Mouse (Mus musculus) bone marrow, adult 2 months (tissue): ENCODE measurements around the gene Cars2. TPM values are rescaled to one million over a fixed set of nuclear protein-coding genes. Genes with fewer than 3 reads are reported as not detected.
"Not testable (repeated sequence)": the region's sequence is repeated elsewhere in the genome, so short reads cannot be mapped to it uniquely, and the experiment has no call there.

ENCODE experiments used
- H3K27ac ChIP-seq: fragments of 200-500 bp; 2 replicates; pipeline ENCODE4 v1.5.1; 2012; ENCODE audit warnings: low read depth, mild to moderate bottlenecking, control low read depth, inconsistent platforms, low read length; ENCODE audit not compliant: control insufficient read depth, poor library complexity, insufficient read depth
- H3K4me1 ChIP-seq: fragments of 200-500 bp; 2 replicates; pipeline ENCODE4 v1.6.1; 2011; ENCODE audit warnings: low read length; ENCODE audit not compliant: control insufficient read depth, insufficient read depth
- H3K4me3 ChIP-seq: fragments of 200-500 bp; replicated peaks from 2 replicates; pipeline ENCODE3; 2011; ENCODE audit warnings: mild to moderate bottlenecking, low read depth, low read length, control low read depth; ENCODE audit not compliant: control insufficient read depth
- CTCF ChIP-seq: fragments of 200-500 bp; IDR thresholded peaks from 2 replicates; pipeline ENCODE4 v1.5.1; 2011; ENCODE audit warnings: low read length, control low read depth; ENCODE audit not compliant: control insufficient read depth, insufficient read depth
- POLR2A ChIP-seq: fragments of 200-500 bp; IDR thresholded peaks from 2 replicates; pipeline ENCODE4 v1.6.1; 2011; ENCODE audit warnings: low read depth, mild to moderate bottlenecking, control low read depth, low read length, borderline replicate concordance; ENCODE audit not compliant: control insufficient read depth
- WGBS: fragments of 180-500 bp; shearing (Covaris S2); methylation state at CpG from one replicate; pipeline ENCODE4 v1.1.7; 2018; 5-methylcytosine and 5-hydroxymethylcytosine counted together
- polyA plus RNA-seq: library from polyadenylated mRNA; stranded (reverse); fragments of >200 nt; gene quantifications from 2 replicates; pipeline ENCODE4 v1.2.4, GENCODE M21; 2011; ENCODE audit warnings: low replicate concordance; ENCODE audit not compliant: missing spikeins, insufficient read depth, insufficient read length

Gene Cars2
- polyA plus RNA-seq, 1 experiment = 32.7 TPM

GRCm38 (mm10) chr8:11560220-11560619 is 9.6 kb upstream of the Cars2 start:
- no peak for TF ChIP-seq CTCF
- H3K27ac ChIP-seq = no peak overlapping the region
- 84% methylated on average over 9 of the region's 9 CpGs for WGBS
- no peak overlapping the region for H3K4me3 ChIP-seq
- no peaks in the 10 kb centered on the region; the same call in 1 of the 2 replicates for H3K4me1 ChIP-seq

GRCm38 (mm10) chr8:11559511-11559910 is 8.9 kb upstream of the Cars2 start:
- H3K4me1 ChIP-seq = no peaks in the 10 kb centered on the region; the same call in 1 of the 2 replicates
- TF ChIP-seq CTCF = no peak
- TF ChIP-seq POLR2A = no peak
- 59% methylated on average over 3 of the region's 3 CpGs for WGBS
- H3K4me3 ChIP-seq = no peak overlapping the region
- no peak overlapping the region for H3K27ac ChIP-seq

- TF ChIP-seq POLR2A (peak; percentile 100), CTCF (no peak)
- under 1% methylated on average over 67 of the region's 67 CpGs for WGBS
- Histone ChIP-seq H3K27ac (peak overlapping the region; percentile 89), H3K4me3 (peak overlapping the region; percentile 100), H3K4me1 (no peaks in the 10 kb centered on the region; the same call in 1 of the 2 replicates)
These were observed 7.4 kb upstream of the Cars2 start for GRCm38 (mm10) chr8:11557768-11558629.

GRCm38 (mm10) chr8:11557424-11557767 is 6.8 kb upstream of the Cars2 start:
- no peak for TF ChIP-seq CTCF
- no peak for TF ChIP-seq POLR2A
- under 1% methylated on average over 32 of the region's 32 CpGs for WGBS

GRCm38 (mm10) chr8:11556691-11557423 is 6.3 kb upstream of the Cars2 start:
- 3% methylated on average over 82 of the region's 85 CpGs for WGBS
- Histone ChIP-seq H3K4me1 (no peaks in the 10 kb centered on the region; the same call in 1 of the 2 replicates), H3K27ac (peak overlapping the region; percentile 89), H3K4me3 (peak overlapping the region; percentile 100)
- peak; percentile 4; the same call in 1 of the 2 replicates for TF ChIP-seq CTCF
- 0 out of 2 replicates have a peak, but pooled peaks have one; percentile 18 for TF ChIP-seq POLR2A

More at GRCm38 (mm10) chr8:11557424-11557767, 6.8 kb upstream of the Cars2 start:
- Histone ChIP-seq H3K4me3 (peak overlapping the region; percentile 100), H3K4me1 (no peaks in the 10 kb centered on the region; the same call in 1 of the 2 replicates), H3K27ac (peak overlapping the region; percentile 89)

- Histone ChIP-seq H3K4me1 (no peaks in the 10 kb centered on the region; the same call in 1 of the 2 replicates), H3K27ac (peak overlapping the region; percentile 89), H3K4me3 (peak overlapping the region; percentile 100)
- TF ChIP-seq POLR2A (peak; percentile 98), CTCF (0 out of 2 replicates have a peak, but pooled peaks have one; percentile 5)
- under 1% methylated on average over 103 of the region's 103 CpGs for WGBS
These were observed 5.4 kb upstream of the Cars2 start for GRCm38 (mm10) chr8:11555720-11556591.

GRCm38 (mm10) chr8:11554799-11555719 is 4.5 kb upstream of the Cars2 start, which contains the start of gene Ing1:
Ing1 (plus strand) TSS chr8:11555571.
- peak; percentile 97 for TF ChIP-seq POLR2A
- no peak for TF ChIP-seq CTCF
- Histone ChIP-seq H3K27ac (peak within 1 kb of the TSS; percentile 89), H3K4me3 (peak within 1 kb of the TSS; percentile 100), H3K4me1 (no peaks in the 10 kb centered on the region; the same call in 1 of the 2 replicates)
- WGBS = under 1% methylated on average over 52 of the region's 52 CpGs

GRCm38 (mm10) chr8:11552390-11552789 is 1.8 kb upstream of the Cars2 start:
- H3K4me3 ChIP-seq = no peak overlapping the region
- no peaks in the 10 kb centered on the region; the same call in 1 of the 2 replicates for H3K4me1 ChIP-seq
- H3K27ac ChIP-seq = no peak overlapping the region
- 89% methylated on average over 10 of the region's 10 CpGs for WGBS
- TF ChIP-seq CTCF = no peak
- TF ChIP-seq POLR2A = no peak

- 61% methylated on average over 4 of the region's 4 CpGs for WGBS
- not testable (repeated sequence) for H3K4me3 ChIP-seq, H3K4me1 ChIP-seq, H3K27ac ChIP-seq
These were observed 914 bp upstream of the Cars2 start for GRCm38 (mm10) chr8:11551497-11551896.
